Mouse (Mus musculus) lung, embryonic 15.5 days (tissue): Measurements from ENCODE around the gene Cd68. TPM values are rescaled to one million over a fixed set of nuclear protein-coding genes. Genes with fewer than 3 reads are reported as not detected.

Experiments used
- ATAC-seq: fragments of 200-750 bp; cut with Nextera tagmentation; 2 replicates; pipeline ENCODE4 v1.8.0; 2017; ENCODE audit warnings: moderate number of reproducible peaks, borderline replicate concordance; ENCODE audit not compliant: low FRiP score, low TSS enrichment; ENCODE audit errors: extremely low read depth
- H3K27ac ChIP-seq: fragments of 300-500 bp; sonication (generic); 2 replicates; pipeline ENCODE4 v1.5.1; 2015; ENCODE audit warnings: moderate library complexity, mild to moderate bottlenecking, inconsistent platforms
- H3K27me3 ChIP-seq: fragments of 300-500 bp; sonication (generic); 2 replicates; pipeline ENCODE4 v1.6.1; 2015; ENCODE audit warnings: inconsistent platforms
- H3K36me3 ChIP-seq: fragments of 300-500 bp; sonication (generic); 2 replicates; pipeline ENCODE4 v1.6.1; 2015; ENCODE audit warnings: inconsistent platforms
- H3K4me1 ChIP-seq: fragments of 300-500 bp; sonication (generic); 2 replicates; pipeline ENCODE4 v1.6.1; 2015; ENCODE audit warnings: inconsistent platforms
- H3K4me2 ChIP-seq: fragments of 300-500 bp; sonication (generic); 2 replicates; pipeline ENCODE4 v1.6.1; 2015; ENCODE audit warnings: inconsistent platforms, mild to moderate bottlenecking, moderate library complexity
- H3K4me3 ChIP-seq: fragments of 300-500 bp; sonication (generic); 2 replicates; pipeline ENCODE4 v1.5.1; 2015; ENCODE audit warnings: mild to moderate bottlenecking, inconsistent platforms
- H3K9ac ChIP-seq: fragments of 300-500 bp; sonication (generic); 2 replicates; pipeline ENCODE4 v1.6.1; 2015; ENCODE audit warnings: inconsistent platforms
- H3K9me3 ChIP-seq: fragments of 300-500 bp; sonication (generic); 2 replicates; pipeline ENCODE4 v1.6.1; 2016; ENCODE audit warnings: inconsistent platforms
- WGBS: fragments of 180-500 bp; shearing (Covaris S2); methylation state at CpG from one replicate; pipeline ENCODE4 v1.1.7; 2015; 5-methylcytosine and 5-hydroxymethylcytosine counted together
- polyA plus RNA-seq: library from polyadenylated mRNA; unstranded; fragments of >200 nt; fragmentation: Nextera tagmentation; extraction: Ambion mirVana; gene quantifications from 2 replicates; pipeline ENCODE4 v1.2.1, GENCODE M21; 2015

The Cd68 gene
- polyA plus RNA-seq, 1 experiment from 2014 or later = 11.8 TPM

DNA sequence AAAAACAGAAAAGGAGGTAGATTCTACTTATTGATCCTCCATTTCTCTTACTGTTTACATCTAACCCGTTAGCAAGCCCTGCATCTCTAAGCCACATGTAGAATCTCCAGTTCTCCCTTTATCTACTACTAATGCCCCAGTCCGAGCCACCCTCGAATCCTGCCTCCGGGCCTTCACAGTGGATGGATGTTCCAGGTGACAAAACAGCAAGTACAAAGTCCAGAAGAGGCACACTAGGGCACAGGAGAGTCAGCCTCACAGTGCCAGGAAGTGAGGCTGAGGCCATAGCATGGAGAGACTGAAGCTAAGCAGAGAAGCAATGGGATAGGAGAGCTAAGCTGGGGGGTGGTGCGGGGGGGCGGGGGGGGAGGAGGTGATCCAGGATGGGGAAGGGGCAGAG is 26.9 kb upstream of the Cd68 start:
- Histone ChIP-seq H3K9me3 (no peaks in the 10 kb centered on the region), H3K36me3 (no peaks in the 10 kb centered on the region), H3K27ac (no peak overlapping the region), H3K4me3 (no peak overlapping the region), H3K4me1 (peaks cover 13% of the 10 kb centered on the region), H3K4me2 (no peak overlapping the region), H3K9ac (no peak overlapping the region), H3K27me3 (no peaks in the 10 kb centered on the region)
- WGBS = 83% methylated on average over 6 of the region's 6 CpGs
- ATAC-seq = no peak

DNA sequence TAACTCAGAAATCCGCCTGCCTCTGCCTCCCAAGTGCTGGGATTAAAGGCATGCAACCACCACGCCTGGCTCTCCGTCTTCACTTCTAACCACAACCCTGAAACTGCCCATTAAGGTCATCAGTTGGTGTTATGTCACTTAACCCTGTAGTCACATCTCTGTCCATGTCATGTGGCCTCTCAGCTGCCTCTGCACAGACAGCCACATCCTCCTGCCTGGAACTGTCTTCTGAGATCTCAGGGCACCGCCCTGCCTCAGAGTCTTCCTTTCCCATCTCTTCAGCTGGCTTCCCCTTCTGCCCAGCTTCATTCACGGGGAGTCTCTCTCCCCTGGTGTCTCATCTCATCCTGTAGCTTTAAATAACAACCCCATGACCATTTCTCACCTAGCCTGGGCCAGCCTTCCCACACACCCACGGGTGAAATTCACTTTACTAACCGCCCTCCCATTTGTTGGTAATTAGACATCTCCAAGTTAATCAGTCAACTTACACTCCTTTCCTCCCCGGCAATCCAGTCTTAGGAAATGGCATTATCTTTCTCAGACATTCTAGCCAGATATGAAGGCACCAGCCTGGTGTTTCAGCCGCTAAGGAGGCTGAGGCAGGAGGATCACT is 26.4 kb upstream of the Cd68 start:
- Histone ChIP-seq H3K9me3 (no peaks in the 10 kb centered on the region), H3K4me3 (no peak overlapping the region), H3K27me3 (no peaks in the 10 kb centered on the region), H3K4me2 (no peak overlapping the region), H3K9ac (no peak overlapping the region), H3K4me1 (peaks cover 13% of the 10 kb centered on the region), H3K36me3 (no peaks in the 10 kb centered on the region), H3K27ac (no peak overlapping the region)
- no peak for ATAC-seq
- 71% methylated on average over 9 of the region's 9 CpGs for WGBS

DNA sequence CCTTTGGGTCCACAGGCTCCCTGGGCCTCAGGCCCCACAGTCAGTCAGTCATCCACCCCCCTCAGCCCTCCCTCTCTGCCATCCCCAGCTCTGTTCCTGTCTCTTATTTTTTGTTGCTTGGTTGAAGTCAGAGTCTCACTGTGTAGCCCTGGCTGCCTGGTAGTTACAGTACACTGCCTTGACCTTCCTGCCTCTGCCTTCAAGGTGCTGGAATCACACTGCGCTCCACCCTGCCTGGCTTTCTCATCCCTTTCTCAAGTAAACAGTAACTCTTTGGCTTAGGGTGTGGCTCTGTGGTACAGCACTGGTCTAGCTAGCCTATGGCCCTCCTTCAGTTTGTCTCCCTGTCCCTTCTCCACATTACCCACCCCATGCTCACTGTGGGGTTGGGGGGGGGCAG is 23.9 kb upstream of the Cd68 start:
- H3K27ac ChIP-seq = no peak overlapping the region
- H3K36me3 ChIP-seq = no peaks in the 10 kb centered on the region
- H3K9me3 ChIP-seq = no peaks in the 10 kb centered on the region
- no peak for ATAC-seq
- WGBS = 88% methylated on average over 1 of the region's 1 CpGs
- peaks cover 24% of the 10 kb centered on the region for H3K4me1 ChIP-seq
- no peak overlapping the region for H3K4me2 ChIP-seq
- no peak overlapping the region for H3K4me3 ChIP-seq
- no peak overlapping the region for H3K9ac ChIP-seq
- H3K27me3 ChIP-seq = no peaks in the 10 kb centered on the region

DNA sequence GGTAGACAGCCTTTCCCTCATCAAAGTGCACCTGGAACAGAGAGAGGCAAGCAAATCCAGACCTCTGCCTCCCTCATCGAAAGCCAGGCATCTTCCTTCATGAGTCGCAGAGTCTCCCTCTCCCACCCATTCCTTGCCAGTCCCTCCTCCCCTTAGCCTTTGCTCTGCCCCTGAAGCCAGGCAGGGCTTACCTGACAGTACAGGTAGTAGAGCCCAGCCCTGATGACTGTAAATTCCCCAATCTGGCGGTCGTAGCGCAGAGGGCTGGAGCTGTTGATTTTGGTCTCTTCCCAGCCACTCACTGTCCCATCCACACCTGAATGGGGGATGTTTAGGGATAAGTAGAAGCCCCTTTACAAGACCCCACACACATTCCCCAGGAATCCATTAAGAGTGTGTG is 21.1 kb upstream of the Cd68 start:
- Histone ChIP-seq H3K9me3 (no peaks in the 10 kb centered on the region), H3K27ac (peak overlapping the region; percentile 93), H3K9ac (peak overlapping the region; percentile 16; the same call in 1 of the 2 replicates), H3K36me3 (no peaks in the 10 kb centered on the region), H3K4me1 (peaks cover 39% of the 10 kb centered on the region), H3K27me3 (no peaks in the 10 kb centered on the region), H3K4me2 (peak overlapping the region; percentile 45; the same call in 1 of the 2 replicates), H3K4me3 (no peak overlapping the region)
- WGBS = 44% methylated on average over 5 of the region's 5 CpGs
- no peak for ATAC-seq

DNA sequence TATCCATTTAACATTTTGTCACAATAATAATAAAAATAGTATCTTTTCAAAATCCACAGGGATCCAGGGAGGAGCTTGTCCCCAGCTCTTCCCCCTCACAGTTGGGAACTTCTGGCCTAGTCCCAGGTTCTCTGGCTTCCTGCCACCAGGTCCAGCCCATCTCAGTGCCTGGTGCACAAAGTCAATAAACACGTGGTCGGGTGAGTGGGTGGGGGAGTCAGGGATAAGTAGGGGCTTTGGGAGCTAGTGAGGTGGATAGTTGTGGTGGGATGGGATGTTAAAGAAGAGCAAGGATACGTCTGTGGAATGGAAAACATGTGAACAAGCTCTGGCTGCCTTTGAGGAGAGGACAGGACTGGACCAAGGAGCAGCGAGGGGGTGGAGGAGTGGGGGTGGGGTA is 20.4 kb upstream of the Cd68 start:
- no peaks in the 10 kb centered on the region for H3K9me3 ChIP-seq
- no peak for ATAC-seq
- H3K9ac ChIP-seq = 0 out of 2 replicates have a peak overlapping the region, but pooled peaks have one; percentile 15
- 9% methylated on average over 4 of the region's 4 CpGs for WGBS
- H3K4me2 ChIP-seq = peak overlapping the region; percentile 45; the same call in 1 of the 2 replicates
- H3K36me3 ChIP-seq = no peaks in the 10 kb centered on the region
- no peak overlapping the region for H3K4me3 ChIP-seq
- H3K4me1 ChIP-seq = peaks cover 39% of the 10 kb centered on the region
- H3K27ac ChIP-seq = peak overlapping the region; percentile 93
- no peaks in the 10 kb centered on the region for H3K27me3 ChIP-seq

DNA sequence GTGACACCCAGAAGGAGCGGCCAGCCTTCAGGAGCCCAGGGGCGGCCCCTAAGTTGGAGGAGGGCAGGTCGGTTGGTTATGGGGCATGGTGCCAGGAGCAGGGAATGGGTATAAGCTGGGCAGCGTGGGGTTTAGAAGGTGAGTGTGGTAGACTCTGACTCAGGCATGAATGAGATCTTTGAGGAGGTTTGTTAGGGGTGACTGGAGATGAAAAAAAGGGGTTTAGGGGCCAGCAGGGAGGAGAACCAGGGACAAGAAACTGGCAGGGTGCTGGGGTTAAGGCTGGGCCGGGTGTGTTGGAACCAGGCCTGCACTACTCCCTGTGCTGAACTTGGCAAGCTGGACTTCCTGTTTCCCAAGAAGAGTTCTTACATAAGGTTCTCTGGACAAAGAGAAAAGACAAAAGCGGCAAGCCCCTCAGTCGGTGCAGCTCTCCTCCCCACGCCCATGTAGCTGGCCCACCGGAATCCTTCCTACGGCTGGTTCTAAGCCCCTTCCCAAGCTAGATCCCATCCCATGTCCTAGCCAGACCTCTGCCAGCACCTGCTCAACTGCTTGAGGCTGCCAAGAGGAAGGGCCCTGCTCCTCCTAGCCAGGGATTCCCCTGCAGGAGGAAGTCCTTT is 19.7 kb upstream of the Cd68 start, which contains the start of gene Tnfsf13:
Tnfsf13 (minus strand) TSS at position 259 of the 623 bp plus-strand sequence.
- H3K36me3 ChIP-seq = no peaks in the 10 kb centered on the region
- H3K4me3 ChIP-seq = peak within 1 kb of the TSS; percentile 2; the same call in 1 of the 2 replicates
- H3K9me3 ChIP-seq = no peaks in the 10 kb centered on the region
- H3K4me1 ChIP-seq = peaks cover 45% of the 10 kb centered on the region
- ATAC-seq = peak; percentile 47; the same call in 1 of the 2 replicates
- H3K27ac ChIP-seq = peak within 1 kb of the TSS; percentile 93
- H3K27me3 ChIP-seq = no peaks in the 10 kb centered on the region
- WGBS = 50% methylated on average over 10 of the region's 10 CpGs
- H3K9ac ChIP-seq = peak within 1 kb of the TSS; percentile 36
- H3K4me2 ChIP-seq = peak within 1 kb of the TSS; percentile 45

DNA sequence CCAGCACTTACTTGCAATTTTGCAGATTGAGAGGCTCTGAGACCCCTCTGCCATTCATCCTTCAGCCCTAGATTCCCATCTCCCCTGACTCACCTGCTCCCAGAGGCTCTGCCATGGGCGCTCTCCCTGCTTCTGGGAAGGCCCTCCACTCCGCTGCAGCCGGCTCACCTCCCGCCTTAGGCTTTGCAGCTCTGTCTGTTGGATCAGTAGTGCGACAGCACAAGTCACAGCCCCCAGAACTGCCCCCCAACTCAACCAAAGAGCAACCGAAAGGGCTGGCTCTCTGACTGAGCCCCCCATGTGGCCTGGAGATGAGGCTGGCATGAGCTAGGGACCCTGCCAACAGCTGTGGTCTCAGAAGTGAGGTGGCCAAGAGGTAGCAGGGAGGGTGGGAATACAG is 19.0 kb upstream of the Cd68 start:
- no peak for ATAC-seq
- peaks cover 52% of the 10 kb centered on the region for H3K4me1 ChIP-seq
- H3K9me3 ChIP-seq = no peaks in the 10 kb centered on the region
- H3K27me3 ChIP-seq = no peaks in the 10 kb centered on the region
- H3K36me3 ChIP-seq = peaks cover 4% of the 10 kb centered on the region; the same call in 1 of the 2 replicates
- peak overlapping the region; percentile 93 for H3K27ac ChIP-seq
- WGBS = 82% methylated on average over 6 of the region's 6 CpGs
- no peak overlapping the region for H3K4me2 ChIP-seq
- H3K4me3 ChIP-seq = no peak overlapping the region
- H3K9ac ChIP-seq = no peak overlapping the region

DNA sequence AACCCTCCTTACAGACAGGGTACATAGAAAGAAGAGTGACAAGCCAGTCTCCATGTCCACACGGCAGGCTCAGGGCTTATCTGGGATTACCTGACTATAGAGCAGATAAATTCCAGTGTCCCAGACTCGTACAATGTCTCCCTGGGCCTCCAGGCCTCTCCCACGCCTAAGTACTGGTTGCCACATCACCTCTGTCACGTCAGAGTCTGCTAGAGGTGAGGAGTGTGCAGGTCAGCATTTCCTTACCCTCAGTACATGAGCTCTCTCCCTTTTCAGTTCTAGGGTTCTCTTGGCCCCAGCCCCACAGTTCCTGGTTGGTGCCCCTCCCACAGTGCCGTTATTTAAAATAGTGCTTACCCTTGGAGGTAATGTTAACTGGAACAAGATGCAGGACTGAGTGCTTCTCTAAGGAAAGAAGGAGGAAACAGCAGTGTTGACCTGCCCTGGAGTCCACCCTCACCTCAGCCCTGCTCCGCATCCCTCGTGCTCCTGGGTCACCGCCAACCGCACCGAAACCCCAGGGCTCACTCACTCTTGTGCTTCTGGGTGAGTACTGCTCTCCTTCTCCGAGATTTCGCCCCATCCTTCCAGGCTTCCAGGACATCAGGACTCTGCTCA is 18.3 kb upstream of the Cd68 start:
- H3K4me1 ChIP-seq = peaks cover 56% of the 10 kb centered on the region
- H3K4me2 ChIP-seq = no peak overlapping the region
- no peaks in the 10 kb centered on the region for H3K27me3 ChIP-seq
- H3K36me3 ChIP-seq = peaks cover 8% of the 10 kb centered on the region
- 80% methylated on average over 12 of the region's 12 CpGs for WGBS
- H3K9ac ChIP-seq = no peak overlapping the region
- no peak overlapping the region for H3K4me3 ChIP-seq
- no peaks in the 10 kb centered on the region for H3K9me3 ChIP-seq
- ATAC-seq = no peak
- H3K27ac ChIP-seq = no peak overlapping the region

DNA sequence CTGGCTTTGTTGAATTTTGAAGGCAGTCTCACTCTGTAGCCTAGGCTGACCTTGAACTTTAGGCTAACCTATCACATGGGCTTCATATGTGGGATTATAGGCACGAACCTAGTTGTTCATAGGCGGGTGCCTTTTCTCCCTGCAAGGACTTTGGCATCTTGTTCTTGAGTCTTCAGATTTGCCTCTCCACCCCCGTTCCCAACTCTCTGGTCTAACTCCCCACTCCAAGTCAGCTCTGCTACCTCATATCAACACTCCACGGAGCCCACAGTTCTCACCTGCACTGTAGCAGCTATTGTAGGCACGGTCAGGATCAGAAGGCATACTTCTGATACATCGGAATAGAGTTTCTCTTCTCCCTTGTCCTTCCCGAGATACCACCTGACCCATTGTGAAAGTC is 17.6 kb upstream of the Cd68 start:
- WGBS = 66% methylated on average over 7 of the region's 7 CpGs
- Histone ChIP-seq H3K27me3 (no peaks in the 10 kb centered on the region), H3K36me3 (peaks cover 15% of the 10 kb centered on the region), H3K4me2 (peak overlapping the region; percentile 88; the same call in 1 of the 2 replicates), H3K9me3 (no peaks in the 10 kb centered on the region), H3K4me1 (peaks cover 57% of the 10 kb centered on the region), H3K27ac (peak overlapping the region; percentile 96), H3K4me3 (no peak overlapping the region), H3K9ac (peak overlapping the region; percentile 43; the same call in 1 of the 2 replicates)
- ATAC-seq = no peak

DNA sequence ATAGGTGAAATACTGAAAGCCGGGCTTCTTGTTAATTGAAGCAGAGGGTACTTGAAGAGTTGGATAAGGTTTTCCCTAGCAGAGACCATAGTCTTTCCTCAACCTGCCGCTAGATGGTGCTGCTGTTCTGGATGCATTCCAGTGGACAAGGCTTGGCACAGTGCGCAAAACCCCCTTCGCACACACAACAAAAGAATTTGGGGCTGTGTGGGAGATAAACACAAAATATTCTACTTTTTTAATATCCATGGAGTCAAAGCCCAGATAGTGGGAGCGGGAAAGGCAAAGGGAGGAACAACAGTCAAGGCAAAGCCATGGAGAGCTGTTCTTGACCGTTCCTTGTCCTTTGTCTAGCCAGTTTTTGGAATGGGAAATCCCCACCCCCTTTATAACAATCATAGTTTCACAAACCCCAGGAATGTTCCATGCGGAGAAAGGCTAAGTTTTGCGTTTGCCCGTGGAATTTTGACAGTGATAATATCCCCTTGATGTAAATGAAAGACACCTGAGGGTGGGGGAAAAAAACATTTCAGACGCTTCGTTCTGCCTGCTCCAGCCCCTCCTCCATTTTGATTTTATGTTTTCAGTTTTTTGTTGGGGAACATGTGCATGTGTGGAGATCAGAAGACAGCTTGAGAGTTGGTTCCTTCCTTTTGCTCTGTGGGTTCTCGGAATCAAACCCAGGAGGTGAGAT is 17.0 kb upstream of the Cd68 start:
- no peaks in the 10 kb centered on the region for H3K27me3 ChIP-seq
- peak overlapping the region; percentile 90 for H3K4me3 ChIP-seq
- peaks cover 57% of the 10 kb centered on the region for H3K4me1 ChIP-seq
- peak overlapping the region; percentile 96 for H3K27ac ChIP-seq
- H3K4me2 ChIP-seq = peak overlapping the region; percentile 88
- no peaks in the 10 kb centered on the region for H3K9me3 ChIP-seq
- 9% methylated on average over 12 of the region's 12 CpGs for WGBS
- H3K9ac ChIP-seq = peak overlapping the region; percentile 43
- peak; percentile 37; the same call in 1 of the 2 replicates for ATAC-seq
- H3K36me3 ChIP-seq = peaks cover 20% of the 10 kb centered on the region

DNA sequence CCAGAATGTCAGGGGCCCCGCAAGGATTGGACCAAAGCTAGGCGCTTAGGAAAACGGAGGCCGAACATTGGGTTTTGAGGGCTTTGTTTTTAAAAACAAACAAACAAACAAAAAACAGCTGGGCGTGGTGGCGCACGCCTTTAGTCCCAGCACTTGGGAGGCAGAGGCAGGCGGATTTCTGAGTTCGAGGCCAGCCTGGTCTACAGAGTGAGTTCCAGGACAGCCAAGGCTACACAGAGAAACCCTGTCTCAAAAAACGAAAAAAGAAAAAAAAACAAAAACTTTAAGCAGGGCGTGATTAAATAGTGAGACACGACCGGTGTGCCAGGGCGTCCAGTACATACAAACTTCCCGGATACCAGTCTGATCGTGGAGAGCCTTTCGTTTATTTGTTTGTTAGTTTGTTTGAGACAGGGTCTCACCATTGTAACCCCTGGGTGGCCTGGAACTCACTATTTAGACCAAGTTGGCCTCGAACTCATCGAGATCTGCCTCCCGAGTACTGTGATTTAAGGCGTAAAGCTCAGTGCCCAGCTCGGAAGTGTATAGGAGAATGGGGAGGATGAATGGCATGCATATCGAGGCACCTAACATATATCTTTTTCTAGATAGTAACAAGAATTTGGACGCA is 16.4 kb upstream of the Cd68 start:
- 17% methylated on average over 24 of the region's 24 CpGs for WGBS
- Histone ChIP-seq H3K9ac (peak overlapping the region; percentile 85), H3K4me1 (peaks cover 57% of the 10 kb centered on the region), H3K27me3 (no peaks in the 10 kb centered on the region), H3K4me3 (peak overlapping the region; percentile 90), H3K4me2 (peak overlapping the region; percentile 88), H3K27ac (peak overlapping the region; percentile 96), H3K36me3 (peaks cover 27% of the 10 kb centered on the region), H3K9me3 (no peaks in the 10 kb centered on the region)
- peak; percentile 1; the same call in 1 of the 2 replicates for ATAC-seq
